Mouse (Mus musculus) layer of hippocampus, postnatal 36 days (tissue): ENCODE results near the gene Ankle1. TPM values are rescaled to one million over a fixed set of nuclear protein-coding genes. Genes with fewer than 3 reads are reported as not detected.

Source experiments
- DNase-seq, 2 experiments: peaks; one replicate each; pipeline ENCODE4 v3.0.0; 2022
- total RNA-seq, 2 experiments: library from RNA; stranded (reverse); gene quantifications; 2 replicates each; pipeline ENCODE4 v1.2.3; 2021

The Ankle1 gene
- total RNA-seq, 2 experiments from 2014 or later: 0.27 to 0.46 TPM

DNA sequence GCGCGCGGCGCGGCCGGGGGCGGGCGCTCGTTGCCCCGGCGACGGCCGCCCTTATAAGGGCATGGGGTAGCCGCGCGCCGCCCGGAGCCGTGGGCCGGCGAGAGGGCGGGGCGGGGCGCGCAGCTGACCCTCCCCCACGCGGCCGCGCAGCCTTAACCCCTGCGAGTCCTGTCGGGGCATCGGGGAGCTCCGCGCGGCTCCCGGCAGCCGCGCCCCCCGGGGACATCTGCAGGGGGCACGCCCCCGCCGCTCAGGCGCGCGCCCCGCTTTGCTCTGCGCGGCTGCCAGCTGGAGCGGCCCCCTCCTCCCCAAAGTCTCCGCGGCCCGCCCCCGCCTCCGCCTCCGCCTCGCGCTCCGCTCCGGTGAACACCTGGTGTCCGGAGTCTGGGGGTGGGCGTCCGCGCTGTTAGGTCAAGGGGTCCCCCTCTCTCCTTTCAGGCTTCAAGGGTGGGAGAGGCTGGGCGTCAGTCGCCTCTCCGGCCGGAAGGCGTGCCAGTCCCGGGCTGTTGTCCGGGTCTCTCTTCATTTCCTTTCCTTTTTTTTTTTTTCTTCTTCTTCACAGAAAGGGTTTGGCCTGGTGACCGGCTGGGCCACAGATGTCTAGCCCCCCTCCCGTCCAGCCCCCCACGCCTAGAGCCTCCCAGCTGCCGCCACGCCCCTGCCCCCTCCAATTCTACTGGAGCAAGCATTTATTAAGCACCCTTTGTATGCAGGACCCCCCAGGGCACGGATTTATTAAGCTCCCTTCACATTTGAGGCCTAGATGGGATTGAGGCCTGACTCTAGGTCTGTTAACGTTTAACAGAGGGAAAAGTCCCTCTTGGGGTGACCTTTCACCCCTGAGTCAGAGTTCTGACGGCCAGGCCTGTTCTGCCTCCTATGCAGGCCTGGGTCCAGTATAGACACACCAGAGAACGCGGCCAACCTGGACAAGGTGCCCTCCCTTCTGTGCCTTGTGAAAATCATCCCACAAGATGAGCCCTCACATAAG, 23.5 kb upstream of the Ankle1 start:
- peak; percentile 69 for DNase-seq

DNA sequence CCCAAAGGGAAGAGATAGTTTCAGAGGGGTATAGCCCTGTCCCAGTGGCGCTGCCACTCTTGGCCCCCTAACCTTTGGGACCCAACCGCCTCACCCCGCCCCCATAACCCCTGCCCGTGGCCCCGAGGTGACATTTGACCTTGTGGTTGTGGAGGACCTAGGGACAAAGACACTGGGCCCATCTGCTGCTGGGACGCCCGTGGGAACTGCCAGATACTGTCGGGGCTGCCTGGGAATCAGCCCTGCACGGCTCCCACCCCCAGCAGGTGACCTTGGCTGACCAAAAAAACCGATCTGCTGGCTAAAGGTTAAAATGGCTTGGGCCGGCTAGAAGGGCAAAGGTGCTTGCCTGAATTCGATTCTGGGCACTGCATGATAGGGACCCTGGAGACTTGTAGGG, 22.4 kb upstream of the Ankle1 start:
- no peak for DNase-seq

DNA sequence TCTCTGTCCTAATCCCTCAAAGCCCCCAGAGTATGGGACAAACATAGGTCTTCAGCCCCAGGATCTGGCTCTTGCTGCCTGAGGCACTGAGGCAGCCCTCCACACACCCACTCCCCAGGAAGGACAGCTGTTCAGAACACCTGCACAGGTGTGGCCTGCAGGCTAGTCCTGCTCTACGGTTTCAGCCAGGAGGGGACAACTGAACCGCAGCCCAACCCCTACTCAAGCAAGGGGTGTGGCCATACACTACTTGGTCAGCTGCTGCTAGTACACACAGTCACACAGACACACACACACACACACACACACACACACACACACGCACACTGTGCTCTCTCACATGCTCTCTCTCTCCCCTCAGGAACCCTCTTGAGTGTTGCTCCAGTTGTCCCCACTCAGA, 21.9 kb upstream of the Ankle1 start:
- no peak for DNase-seq

DNA sequence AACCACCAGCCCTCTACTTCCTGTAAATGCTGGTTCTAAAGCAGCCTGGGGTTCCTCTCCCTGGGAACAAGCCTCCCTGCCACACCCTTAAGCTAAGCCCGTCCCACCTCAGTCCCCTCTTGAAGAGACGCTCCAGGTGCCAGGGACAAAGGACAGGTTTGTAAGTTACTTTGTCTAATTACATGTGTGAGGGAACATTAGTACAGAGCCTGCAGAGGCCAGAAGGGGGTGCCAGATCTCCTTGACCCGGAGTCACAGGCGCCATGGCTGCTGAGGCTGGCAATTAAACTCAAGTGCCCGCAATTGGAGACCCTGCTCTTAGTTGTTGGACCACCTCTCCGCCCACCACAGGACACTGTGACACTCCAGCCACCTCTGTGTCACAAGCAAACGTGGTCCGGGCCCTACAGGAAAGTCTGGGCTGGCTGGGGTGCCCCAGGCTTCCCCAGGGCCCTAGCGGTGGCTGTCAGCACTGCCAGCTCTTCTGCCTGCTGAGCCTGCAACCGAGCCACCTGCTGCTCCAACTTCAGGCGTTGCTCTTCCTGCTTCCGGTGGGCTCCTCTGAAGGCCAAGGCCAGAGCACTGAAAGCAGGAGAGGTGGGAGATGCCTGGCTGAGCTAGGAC, 20.5 kb upstream of the Ankle1 start:
- no peak for DNase-seq

DNA sequence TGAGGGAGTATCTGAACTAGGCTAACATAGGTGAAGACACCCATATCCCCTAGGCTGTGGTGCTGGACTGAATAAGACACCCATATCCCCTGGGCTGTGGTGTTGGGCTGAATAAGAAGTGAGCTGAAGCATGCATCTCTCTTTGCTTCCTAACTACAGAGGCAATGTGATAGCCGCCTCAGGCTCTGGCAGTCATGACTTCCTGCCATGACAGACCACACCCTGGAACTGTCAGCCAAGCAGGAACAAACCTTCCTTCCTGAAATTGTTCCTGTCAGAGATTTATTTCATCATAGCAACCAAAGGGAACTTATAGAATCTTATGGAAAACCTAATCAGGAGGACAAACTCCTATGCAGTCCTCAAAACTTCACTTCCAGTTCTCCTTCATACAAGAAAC, 17.5 kb upstream of the Ankle1 start:
- no peak for DNase-seq

DNA sequence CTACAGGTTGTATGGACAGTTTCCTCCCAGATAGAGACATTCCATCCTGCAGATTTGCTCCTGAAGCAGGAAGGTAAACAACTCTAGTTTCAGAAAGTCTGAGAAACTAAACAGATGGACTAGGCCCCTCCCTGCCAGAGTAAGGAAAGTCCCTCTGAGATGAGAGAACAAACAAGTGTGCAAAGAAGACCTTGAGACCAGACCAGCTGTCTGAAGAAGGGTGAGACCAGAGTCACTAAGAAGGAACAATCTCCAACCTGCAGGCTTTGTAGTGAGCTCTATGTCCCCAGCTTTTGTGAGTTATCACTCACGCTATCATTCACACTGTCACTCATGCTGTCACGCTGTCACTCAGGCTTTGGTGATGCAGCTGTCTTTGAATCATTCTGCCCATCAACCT, 14.1 kb upstream of the Ankle1 start:
- DNase-seq: no peak

DNA sequence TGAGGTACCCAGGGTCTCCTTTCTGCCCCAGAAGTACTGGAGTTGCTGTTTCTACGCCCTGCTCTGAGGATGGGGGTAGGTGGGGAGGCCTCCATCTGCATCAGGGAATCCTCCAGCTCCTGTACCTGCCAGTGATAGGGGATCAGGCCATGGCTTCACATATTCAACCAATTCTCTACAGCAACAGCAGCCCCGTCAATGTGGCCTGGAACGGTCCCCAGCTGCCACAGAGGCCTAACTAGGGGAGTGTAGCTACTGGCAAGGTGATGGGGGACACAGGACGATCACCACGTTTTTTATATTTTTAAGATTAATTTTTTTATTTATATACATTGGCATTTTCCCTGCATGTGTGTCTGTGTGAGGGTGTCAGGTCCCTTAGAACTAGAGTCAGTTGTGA, 13.4 kb upstream of the Ankle1 start:
- no peak for DNase-seq

DNA sequence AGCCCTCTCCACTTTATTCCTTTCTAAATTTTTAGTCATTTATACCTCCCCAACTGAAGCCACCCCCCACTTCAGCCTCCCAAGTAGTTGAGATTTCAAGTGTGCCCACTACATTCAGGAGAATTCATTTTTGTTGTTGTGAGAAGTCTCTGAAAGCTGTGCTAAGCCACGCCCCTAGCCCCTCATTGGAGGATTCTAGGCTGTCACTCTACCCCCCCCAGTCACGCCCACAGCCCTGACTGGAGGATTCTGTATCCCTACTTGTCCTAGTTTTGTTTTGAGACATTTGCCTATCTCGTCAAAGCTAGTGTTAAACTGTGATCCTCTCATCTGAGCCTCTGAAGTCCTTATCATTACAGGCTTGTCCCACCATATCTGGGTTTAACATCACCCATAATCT, 12.9 kb upstream of the Ankle1 start:
- no peak for DNase-seq

DNA sequence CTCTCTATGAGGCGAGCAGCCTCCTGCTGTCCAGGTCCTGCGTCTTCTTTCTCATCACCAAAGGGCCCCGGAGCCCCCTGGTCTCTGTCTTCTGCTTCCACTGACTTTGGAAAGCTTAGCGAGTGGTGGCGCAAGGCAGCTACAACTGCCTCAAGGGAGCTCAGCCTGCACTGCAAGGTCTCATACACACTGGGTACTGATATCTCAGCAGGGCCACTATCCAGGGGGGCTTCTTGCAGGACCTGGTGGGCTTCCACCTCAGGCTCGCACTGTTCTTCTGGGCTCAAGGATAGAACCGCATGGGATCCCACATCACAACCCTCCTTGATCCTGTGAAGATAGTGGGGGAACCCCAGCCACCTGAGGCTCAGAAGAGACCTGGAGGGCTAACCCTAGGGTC, 11.3 kb upstream of the Ankle1 start:
- no peak for DNase-seq

DNA sequence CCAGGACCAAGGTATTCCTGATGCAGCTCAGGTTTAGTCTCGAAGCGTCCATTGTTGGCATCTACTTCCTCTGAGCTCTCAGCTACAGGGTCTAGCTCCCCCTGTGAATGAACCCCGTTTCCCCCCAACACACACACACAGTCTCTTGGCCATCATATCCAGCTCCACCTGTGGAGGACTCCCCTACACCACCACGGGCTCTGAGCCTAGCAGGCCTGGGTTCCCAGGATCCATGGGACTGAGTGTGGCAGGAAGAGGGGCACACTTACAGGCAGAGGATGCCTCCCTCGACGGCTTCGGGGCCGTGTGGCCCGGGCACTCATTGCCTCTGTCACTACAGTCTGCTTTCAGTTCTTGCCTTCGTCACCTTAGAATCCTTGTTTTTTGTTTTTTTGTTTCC, 10.7 kb upstream of the Ankle1 start:
- DNase-seq: no peak

DNA sequence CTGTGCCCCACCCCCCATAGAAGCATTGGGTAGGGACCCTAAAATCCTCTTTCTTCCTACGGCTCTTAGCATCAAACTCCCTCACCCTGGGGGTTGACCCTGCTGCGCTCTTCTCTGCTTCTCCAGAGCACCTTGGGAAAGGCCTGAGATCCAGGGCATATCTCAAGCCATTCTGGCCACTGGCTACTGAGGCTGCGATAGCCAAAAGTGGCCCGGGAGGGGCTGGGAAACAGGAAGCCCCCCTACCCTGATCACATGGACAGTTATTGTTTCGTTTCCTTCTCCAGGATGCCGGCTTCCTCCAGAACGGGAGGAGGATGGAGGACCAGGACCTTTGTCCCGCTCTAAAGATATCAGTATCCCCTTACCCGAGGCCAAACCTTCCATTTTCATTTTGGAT, 10.2 kb upstream of the Ankle1 start, which contains the start of gene Ushbp1:
Gene Ushbp1, minus strand, starts transcription at position 174 of the 400 bp plus-strand sequence.
- DNase-seq: no peak

DNA sequence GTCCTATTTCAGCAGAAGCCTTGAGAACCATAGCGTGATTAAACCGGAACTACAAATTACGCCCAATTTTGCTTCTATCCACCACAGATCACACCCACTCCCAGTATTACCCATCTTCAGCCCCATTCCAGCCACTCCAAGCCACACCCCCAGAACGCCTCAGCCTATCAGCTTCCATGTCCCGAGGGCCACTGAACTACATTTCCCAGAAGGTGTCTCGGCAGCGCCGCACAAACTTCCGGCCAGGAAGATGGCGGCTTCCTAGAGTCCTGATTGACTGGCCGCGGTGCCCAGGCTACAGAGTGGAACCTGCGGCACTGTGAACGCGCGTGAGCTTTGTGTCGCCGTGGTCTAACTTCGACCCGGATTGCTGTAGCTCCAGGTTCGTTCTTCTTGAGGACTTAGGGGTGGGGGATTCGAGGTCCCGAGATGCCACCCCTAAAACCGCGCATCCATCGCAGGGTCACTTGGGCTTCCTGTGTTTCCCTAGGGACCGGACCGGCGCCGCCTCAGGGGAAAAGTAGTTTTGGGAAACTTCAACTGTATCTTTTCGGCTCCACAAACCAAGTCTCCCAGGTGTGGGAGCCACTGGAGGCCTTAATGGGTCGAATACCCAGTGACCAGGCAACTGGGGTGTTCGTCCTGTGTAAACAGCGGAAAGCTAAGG, 9.0 kb upstream of the Ankle1 start, which contains the start of gene Babam1:
Gene Babam1, plus strand, starts transcription at position 223 of the 667 bp plus-strand sequence.
- DNase-seq: peak; percentile 92

DNA sequence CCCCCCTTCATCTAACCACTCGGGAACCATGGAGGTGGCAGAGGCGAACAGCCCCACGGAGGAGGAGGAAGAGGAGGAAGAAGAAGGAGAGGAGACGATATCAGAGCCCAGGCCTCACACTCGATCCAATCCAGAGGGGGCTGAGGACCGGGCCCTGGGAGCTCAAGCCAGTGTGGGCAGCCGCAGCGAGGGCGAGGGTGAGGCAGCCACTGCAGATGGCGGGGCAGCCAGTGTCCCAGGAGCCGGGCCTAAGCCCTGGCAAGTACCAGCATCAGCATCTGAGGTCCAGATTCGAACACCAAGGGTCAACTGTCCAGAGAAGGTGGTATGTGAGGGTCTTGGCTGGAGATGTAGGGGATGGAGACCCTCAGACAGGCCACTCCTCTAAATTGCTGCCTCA, 8.1 kb upstream of the Ankle1 start:
- no peak for DNase-seq

DNA sequence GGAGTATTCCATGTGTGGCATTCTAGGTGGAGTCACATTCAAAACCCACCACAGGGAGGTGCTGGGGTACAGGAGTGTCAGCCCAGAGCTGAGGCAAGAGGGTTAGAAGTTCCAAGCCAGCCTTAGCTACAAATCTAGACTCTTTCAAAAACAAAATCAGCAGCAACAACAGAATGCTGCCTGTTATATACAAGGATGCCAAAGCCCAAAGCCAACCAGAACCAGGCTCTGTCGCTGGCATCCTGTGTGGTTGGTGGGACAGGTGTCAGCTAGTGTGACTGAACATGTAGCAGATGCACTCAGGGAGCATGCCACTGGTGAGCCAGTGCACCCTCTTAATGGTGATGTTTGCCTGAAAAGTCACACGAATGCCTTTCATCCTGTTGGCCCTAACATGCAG, 5.0 kb upstream of the Ankle1 start:
- no peak for DNase-seq

DNA sequence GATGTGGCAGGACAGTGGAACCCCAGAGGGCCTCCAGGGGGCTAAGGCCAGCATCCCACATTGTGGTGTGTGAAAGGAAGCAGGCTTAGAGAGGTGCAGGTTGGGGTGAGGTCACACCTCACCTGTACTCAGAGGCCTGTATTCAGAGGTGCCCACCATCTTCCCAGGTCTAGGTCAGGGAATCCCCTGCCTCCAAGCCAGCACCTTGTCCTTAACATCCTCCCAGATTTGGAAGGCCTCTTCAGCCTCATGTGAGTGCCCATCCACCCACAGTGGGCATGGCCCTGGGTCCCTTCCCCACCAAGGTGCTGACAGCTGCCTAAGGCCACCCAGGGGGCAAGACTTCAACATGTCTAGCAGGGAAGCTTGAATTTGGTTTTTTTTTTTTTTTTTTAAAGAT, 4.4 kb upstream of the Ankle1 start:
- DNase-seq: no peak

DNA sequence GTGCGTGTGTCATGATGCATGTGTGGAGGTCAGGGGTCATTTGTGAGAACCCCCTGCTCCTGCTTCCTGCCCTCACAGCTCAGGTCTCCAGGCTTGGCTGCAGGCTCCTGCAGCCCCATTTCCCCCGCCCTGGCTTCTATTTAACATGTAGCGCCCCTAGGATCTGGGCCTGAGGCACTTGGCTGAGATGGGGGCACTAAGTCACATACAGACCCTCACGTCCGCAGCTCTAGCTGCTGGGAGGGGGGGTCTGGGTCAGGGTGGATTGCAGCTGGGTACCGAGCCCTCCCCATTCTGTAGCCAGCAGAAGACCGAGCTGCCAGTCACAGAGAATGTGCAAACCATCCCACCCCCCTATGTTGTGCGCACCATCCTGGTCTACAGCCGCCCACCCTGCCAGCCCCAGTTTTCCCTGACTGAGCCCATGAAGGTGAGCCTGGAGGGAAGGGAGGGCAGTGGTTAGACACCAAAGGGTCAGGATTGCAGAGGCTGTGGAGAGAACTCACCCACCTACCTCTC, 3.3 kb upstream of the Ankle1 start:
- DNase-seq: no peak

DNA sequence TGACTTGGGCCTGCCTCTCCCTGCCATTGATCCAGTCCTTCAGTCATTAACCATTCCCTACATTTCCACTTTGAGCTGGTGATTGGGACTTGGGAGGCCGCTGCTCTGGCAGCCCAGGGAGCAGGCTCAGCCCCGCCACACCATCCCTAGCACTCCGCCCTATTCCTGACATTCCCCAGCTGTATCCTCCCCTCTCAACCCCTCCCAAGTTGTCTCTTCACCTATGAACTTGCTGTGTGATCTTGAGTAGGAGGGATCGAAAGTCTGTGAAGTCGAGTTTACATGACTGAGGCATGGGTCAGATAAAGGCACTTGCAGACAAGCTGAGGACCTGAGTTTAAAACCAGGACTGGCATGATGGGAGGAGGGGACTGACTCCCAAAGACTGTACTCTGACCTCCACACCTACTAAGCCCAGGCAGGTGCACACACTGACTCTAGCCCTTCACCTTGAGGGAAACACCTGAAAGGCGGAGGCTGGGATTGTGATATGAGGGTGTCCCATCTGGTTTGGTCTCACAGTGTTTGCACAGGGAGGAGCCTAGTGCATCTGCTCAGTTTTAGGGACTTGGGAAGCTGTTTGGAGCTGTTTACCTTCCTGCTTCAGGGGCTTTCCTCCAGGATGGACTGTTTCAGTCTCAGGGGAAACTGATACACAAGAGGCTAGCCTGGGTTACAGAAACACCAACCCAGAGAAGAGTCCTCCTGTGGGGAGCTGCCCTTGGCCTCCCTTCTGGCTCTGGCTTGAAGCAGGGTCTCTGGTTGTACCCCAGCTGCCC, 2.5 kb upstream of the Ankle1 start:
- no peak for DNase-seq

DNA sequence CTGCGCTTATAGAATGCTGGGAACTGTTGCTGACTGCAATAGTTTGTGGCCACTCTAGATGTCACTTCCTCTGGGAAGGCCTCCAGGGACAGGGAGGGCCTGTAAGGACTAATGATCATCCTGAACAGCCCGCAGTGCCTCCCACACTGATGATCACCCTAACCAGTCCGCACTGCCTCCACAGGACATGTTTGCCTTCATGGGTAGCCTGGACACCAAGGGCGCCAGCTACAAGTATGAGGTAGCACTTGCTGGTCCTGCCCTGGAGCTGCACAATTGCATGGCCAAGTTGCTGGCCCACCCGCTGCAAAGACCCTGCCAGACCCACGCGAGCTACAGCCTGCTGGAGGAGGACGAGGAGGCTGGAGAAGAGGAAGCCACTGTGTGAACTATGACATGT, 1.8 kb upstream of the Ankle1 start:
- DNase-seq: no peak

DNA sequence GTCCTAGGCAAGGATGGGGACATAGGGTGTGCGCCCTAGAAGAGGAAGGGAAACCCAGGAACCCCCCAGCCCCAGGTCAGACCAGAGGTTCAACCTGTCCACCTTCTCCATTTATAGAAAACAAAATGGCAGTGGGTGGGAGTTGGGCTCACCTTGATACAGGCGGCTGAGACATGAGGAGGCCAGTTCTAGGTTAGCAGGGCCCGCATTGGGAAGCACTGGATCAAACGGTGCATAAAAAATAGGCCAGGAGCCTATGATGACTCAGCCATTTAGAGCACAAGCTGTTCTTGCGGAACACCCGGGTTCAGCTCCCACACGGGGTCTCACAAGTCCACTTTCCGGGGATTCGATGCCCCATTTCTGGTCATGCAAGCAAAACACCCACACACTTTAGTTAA, 859 bp upstream of the Ankle1 start:
- DNase-seq: no peak

DNA sequence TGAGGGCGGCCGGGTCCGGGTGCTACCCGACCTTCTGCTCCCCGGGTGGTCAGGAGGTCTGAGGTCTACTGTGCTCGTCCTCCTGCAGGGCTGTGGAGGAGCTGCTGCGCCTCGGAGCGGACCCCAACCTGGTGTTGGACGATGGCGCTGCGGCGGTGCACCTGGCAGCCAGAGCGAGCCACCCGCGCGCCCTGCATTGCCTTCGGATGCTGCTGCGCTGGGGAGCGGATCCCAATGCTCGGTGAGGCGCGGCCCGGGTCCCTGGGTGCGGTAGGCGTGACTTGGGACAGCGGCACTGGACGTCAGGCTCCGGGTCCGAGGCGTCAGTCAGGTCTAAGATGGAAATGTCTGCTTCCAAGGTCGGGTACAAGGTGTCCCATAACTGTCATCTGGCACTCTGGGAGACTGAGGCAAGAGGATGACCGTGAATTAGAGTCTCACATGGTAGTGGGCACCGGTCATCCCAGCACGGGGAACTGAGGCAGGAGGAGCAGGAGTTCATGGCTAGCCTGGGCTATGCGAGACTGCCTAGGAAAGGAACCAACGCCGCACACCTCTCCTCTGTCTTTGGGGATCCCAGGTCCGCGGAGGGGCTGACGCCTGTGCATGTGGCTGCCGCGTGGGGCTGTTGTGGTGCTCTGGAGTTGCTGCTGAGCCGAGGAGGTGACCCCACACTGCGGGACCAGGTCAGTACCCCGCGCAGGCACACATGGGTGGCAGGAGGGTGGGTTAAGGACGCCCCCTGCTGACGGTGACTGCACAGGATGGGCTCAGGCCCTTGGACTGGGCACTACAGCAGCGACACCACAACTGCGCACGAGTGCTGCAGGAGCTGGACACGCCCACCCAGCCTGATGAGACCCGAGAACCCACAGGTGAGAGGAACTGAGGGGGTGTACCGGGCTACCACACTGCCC, 547 bp downstream of the Ankle1 start:
- DNase-seq: no peak

DNA sequence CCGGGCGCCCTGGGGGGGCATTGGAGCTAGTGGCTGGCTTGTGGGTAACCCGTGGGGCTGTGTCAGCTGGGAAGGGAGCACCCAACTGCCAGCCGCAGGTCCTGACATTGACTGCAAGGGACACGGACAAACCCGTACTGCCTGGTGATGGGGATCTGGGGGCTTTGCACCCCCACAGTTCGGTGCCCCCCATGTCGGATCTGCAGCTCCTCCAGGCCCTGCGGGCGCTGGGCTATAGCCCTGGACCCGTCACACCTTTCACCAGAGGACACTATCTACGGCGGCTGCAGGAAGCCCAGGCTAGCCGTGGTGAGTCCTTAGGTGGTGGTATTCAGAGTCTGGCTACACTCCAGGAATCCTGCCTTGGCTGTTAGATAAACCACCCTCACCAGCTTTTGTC, 1.6 kb downstream of the Ankle1 start:
- DNase-seq: no peak
